Mouse (Mus musculus): ENCODE results near the gene Ldhd. TPM values are rescaled to one million over a fixed set of nuclear protein-coding genes. Genes with fewer than 3 reads are reported as not detected.

Ldhd gene
- polyA plus RNA-seq, 1 experiment from 2014 or later, result 0.45 TPM

DNA sequence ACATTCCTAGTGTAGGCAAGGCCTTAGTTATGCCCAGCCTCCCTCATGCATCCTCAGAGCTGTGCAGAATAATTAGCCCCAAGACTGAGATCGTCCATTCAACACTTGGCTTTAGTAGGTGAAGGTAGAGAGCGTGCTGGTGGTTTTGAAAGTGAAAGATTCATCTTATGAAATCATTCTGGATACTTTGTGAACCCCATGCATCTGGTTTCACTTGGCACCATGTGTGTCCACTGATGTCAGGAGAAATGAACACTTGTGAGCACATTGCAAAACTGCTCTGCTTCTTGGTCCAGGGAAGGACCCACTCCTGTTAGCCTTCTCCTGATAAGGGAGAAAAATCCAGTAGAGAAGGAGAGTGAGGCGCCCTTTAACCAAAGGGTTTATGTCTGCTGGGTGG, 45.2 kb downstream of the Ldhd start:
- 97% methylated on average over 3 of the region's 3 CpGs for WGBS
- Histone ChIP-seq H3K4me3 (replicated peaks; ENCODE audit: low read depth, low read length) (no peak overlapping the region), H3K9ac (replicated peaks; ENCODE audit: low read length) (no peak overlapping the region), H3K27me3 (ENCODE audit: control insufficient read depth, insufficient read depth, low read length) (no peaks in the 10 kb centered on the region), H3K27ac (replicated peaks; ENCODE audit: low read depth, low read length) (no peak overlapping the region), H3K36me3 (ENCODE audit: control insufficient read depth, insufficient read depth, low read length) (no peaks in the 10 kb centered on the region), H3K4me1 (ENCODE audit: control insufficient read depth, insufficient read depth, low read length) (no peaks in the 10 kb centered on the region; the same call in 1 of the 2 replicates), H3K9me3 (ENCODE audit: control insufficient read depth, low read length) (no peaks in the 10 kb centered on the region), H3K4me2 (ENCODE audit: low read length) (no peak overlapping the region)
- DNase-seq, result no peak
- ATAC-seq (ENCODE audit: low FRiP score, low TSS enrichment), result no peak

DNA sequence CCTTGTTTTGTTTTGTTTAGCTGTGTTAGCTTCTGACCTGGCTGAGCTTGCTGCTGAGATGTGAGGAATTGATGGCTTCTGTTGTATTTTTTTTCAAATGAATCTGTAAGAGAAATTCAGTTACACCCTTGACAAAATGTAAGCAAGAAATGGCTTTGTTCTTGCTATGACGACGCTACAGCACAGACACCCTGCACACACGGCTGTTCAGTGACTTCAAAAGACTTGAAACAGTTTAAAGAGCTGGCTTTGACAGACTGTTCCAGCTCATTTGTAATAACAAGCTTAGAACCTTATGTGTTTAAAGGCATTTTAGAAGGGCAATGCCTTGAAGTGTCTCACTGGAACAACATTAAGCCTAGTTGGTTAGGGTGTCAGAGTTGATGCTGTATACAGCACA, 47.8 kb downstream of the Ldhd start:
- Histone ChIP-seq H3K9me3 (ENCODE audit: control insufficient read depth, low read length) (no peaks in the 10 kb centered on the region), H3K27ac (replicated peaks; ENCODE audit: low read depth, low read length) (no peak overlapping the region), H3K4me3 (replicated peaks; ENCODE audit: low read depth, low read length) (no peak overlapping the region), H3K9ac (replicated peaks; ENCODE audit: low read length) (no peak overlapping the region), H3K4me1 (ENCODE audit: control insufficient read depth, insufficient read depth, low read length) (peaks cover 6% of the 10 kb centered on the region), H3K27me3 (ENCODE audit: control insufficient read depth, insufficient read depth, low read length) (no peaks in the 10 kb centered on the region), H3K4me2 (ENCODE audit: low read length) (no peak overlapping the region), H3K36me3 (ENCODE audit: control insufficient read depth, insufficient read depth, low read length) (no peaks in the 10 kb centered on the region)
- no peak for DNase-seq
- WGBS, result 44% methylated on average over 3 of the region's 3 CpGs
- ATAC-seq (ENCODE audit: low FRiP score, low TSS enrichment), result no peak

DNA sequence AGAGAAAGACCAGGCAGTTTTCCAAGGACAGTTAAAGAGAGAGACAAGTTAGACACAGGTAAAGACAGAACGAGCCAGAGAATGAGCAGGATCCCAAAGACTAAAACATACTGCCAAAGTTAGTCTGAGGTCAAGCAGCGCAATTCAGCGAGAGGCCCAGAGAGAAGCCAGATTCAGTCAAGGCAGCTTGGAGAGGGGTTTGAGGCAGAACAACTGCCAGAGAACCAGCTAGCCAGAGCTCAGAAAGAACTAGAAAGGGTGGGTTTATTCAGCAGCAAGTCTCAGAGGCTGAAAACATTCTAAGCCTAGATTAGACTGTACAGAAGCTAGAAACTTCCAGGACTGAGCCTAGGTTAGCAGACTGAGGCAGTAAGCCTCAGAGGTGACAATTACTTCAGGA, 49.9 kb downstream of the Ldhd start:
- DNase-seq, result no peak

DNA sequence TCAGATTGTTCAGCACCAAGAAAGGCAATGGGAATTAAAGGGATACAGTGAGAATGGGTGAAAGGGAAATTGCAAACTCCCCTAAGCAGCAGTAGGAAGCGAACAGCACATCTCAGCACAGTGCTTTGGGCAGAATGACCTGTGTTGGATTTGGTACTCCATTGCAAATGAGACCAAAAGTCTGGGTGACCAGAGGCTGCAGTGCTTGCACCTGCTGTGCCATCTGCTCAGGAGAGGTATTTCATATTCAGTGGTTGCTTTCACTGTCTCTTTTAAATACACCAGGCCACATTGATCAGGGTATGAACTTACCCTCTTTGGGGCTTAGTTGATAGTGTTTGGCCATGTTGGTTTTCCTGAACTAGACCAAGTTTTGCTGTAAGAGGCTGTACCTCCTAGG, 50.9 kb downstream of the Ldhd start:
- Histone ChIP-seq H3K4me3 (replicated peaks; ENCODE audit: low read depth, low read length) (no peak overlapping the region), H3K9ac (replicated peaks; ENCODE audit: low read length) (no peak overlapping the region), H3K4me1 (ENCODE audit: control insufficient read depth, insufficient read depth, low read length) (peaks cover 6% of the 10 kb centered on the region), H3K36me3 (ENCODE audit: control insufficient read depth, insufficient read depth, low read length) (no peaks in the 10 kb centered on the region), H3K9me3 (ENCODE audit: control insufficient read depth, low read length) (no peaks in the 10 kb centered on the region), H3K27me3 (ENCODE audit: control insufficient read depth, insufficient read depth, low read length) (no peaks in the 10 kb centered on the region), H3K27ac (replicated peaks; ENCODE audit: low read depth, low read length) (no peak overlapping the region), H3K4me2 (ENCODE audit: low read length) (no peak overlapping the region)
- WGBS, result 91% methylated on average over 1 of the region's 1 CpGs
- ATAC-seq (ENCODE audit: low FRiP score, low TSS enrichment), result no peak
- no peak for DNase-seq

More for the DNA sequence above, 49.9 kb downstream of the Ldhd start:
- Histone ChIP-seq H3K4me1 (ENCODE audit: control insufficient read depth, insufficient read depth, low read length) (peaks cover 6% of the 10 kb centered on the region), H3K27me3 (ENCODE audit: control insufficient read depth, insufficient read depth, low read length) (no peaks in the 10 kb centered on the region), H3K27ac (replicated peaks; ENCODE audit: low read depth, low read length) (no peak overlapping the region), H3K4me3 (replicated peaks; ENCODE audit: low read depth, low read length) (no peak overlapping the region), H3K36me3 (ENCODE audit: control insufficient read depth, insufficient read depth, low read length) (no peaks in the 10 kb centered on the region), H3K4me2 (ENCODE audit: low read length) (no peak overlapping the region), H3K9me3 (ENCODE audit: control insufficient read depth, low read length) (no peaks in the 10 kb centered on the region), H3K9ac (replicated peaks; ENCODE audit: low read length) (no peak overlapping the region)
- 97% methylated on average over 3 of the region's 3 CpGs for WGBS
- ATAC-seq (ENCODE audit: low FRiP score, low TSS enrichment), result no peak

DNA sequence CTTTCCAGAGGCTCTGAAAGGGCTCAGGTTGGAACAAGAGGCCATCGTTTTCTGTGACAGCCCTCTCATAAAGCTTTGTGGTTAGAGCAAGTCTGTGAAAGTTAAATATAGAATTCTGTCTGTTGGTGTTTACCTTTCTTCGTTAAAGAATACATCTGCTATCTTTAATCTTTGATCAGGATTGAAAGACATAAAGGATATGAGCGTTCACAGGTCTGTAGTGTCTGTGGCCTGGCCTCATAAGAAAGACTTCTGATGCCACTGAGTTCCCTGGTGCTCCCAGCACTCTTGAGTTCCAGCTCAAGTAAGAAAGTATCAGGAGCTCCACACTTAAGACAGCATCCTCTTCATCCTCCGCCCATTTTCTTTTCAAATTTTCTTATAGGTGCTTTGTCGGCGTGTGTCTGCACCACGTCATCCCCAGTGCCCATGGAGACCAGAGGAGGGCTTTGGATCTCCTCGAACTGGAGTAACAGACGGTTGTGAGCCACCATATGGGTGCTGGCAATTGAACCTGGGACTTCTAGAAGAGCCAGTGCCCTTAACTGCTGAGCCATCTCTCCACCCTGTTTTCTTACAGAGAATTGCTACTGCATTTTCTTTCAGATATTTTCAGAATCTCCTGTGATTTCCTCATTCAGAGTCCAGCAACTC, 52.2 kb downstream of the Ldhd start:
- Histone ChIP-seq H3K4me3 (replicated peaks; ENCODE audit: low read depth, low read length) (no peak overlapping the region), H3K27me3 (ENCODE audit: control insufficient read depth, insufficient read depth, low read length) (no peaks in the 10 kb centered on the region), H3K9ac (replicated peaks; ENCODE audit: low read length) (no peak overlapping the region), H3K36me3 (ENCODE audit: control insufficient read depth, insufficient read depth, low read length) (no peaks in the 10 kb centered on the region), H3K4me2 (ENCODE audit: low read length) (no peak overlapping the region), H3K9me3 (ENCODE audit: control insufficient read depth, low read length) (no peaks in the 10 kb centered on the region), H3K27ac (replicated peaks; ENCODE audit: low read depth, low read length) (no peak overlapping the region), H3K4me1 (ENCODE audit: control insufficient read depth, insufficient read depth, low read length) (peaks cover 13% of the 10 kb centered on the region)
- 95% methylated on average over 9 of the region's 9 CpGs for WGBS
- ATAC-seq (ENCODE audit: low FRiP score, low TSS enrichment), result no peak
- DNase-seq, result no peak

DNA sequence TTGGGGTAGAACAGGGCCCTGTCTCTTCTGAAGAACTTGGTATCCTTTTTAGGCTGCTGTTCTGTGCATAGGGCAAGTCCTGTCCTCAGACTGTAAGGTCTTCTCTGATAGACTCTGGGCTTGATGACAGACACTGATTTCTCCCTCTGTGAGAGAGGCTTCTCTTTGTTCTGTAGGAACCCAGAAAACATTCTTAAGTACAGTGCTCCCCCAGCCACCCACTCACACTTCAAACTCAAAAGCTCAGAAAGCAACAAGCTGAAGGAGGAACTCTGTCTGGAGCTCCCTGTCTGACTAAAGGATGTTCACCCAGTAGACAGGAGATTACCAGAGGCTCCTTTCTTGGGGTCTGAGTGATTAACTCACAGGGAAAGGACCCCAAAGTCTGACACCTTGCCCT, 53.7 kb downstream of the Ldhd start:
- no peaks in the 10 kb centered on the region for H3K9me3 ChIP-seq (ENCODE audit: control insufficient read depth, low read length)
- no peak for ATAC-seq (ENCODE audit: low FRiP score, low TSS enrichment)
- H3K4me1 ChIP-seq (ENCODE audit: control insufficient read depth, insufficient read depth, low read length), result peaks cover 26% of the 10 kb centered on the region; the same call in 1 of the 2 replicates
- no peaks in the 10 kb centered on the region for H3K27me3 ChIP-seq (ENCODE audit: control insufficient read depth, insufficient read depth, low read length)
- DNase-seq, result no peak
- H3K27ac ChIP-seq (replicated peaks; ENCODE audit: low read depth, low read length), result no peak overlapping the region
- H3K36me3 ChIP-seq (ENCODE audit: control insufficient read depth, insufficient read depth, low read length), result no peaks in the 10 kb centered on the region
- no peak overlapping the region for H3K4me3 ChIP-seq (replicated peaks; ENCODE audit: low read depth, low read length)
- no peak overlapping the region for H3K9ac ChIP-seq (replicated peaks; ENCODE audit: low read length)
- H3K4me2 ChIP-seq (ENCODE audit: low read length), result no peak overlapping the region

DNA sequence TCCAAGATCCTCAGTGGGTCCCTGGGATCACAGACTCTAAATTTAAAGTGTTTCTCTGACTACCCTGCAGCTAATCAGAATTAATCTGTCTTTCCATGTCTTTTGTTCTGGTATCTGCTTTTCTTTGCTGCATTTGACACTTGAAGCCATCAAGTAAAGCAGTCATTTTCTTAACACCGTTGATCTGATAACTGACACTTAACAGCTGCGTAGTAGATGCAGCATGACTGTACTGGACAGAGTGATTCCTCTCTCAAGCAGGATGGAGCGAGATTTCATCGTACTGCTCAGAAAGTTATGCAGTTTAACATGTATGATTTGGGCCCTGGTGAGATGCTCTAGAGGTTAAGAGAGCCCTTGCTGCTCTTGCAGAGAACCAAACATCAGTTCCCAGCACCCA, 54.7 kb downstream of the Ldhd start:
- DNase-seq, result no peak
- peaks cover 28% of the 10 kb centered on the region; the same call in 1 of the 2 replicates for H3K4me1 ChIP-seq (ENCODE audit: control insufficient read depth, insufficient read depth, low read length)

DNA sequence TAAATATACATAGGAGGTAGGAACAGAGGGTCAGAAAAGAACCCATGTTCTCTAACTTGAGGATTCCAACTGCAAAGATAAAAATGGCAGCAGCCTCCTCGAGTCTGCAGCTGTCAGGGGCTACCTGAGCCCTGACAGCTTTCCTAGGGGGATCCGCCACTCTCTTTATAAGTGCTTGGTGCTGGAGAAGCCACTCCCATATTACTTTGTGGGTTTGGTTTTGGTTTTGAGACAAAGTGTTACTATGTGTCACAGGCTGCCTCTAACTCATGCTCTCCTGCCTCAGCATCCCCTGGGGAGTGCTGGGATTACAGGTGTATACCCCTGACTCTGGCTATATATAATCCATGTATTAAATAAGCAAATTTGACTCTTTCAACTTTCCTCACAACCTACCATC, 56.2 kb downstream of the Ldhd start:
- H3K36me3 ChIP-seq (ENCODE audit: control insufficient read depth, insufficient read depth, low read length), result no peaks in the 10 kb centered on the region
- no peak overlapping the region for H3K27ac ChIP-seq (replicated peaks; ENCODE audit: low read depth, low read length)
- peaks cover 35% of the 10 kb centered on the region; the same call in 1 of the 2 replicates for H3K4me1 ChIP-seq (ENCODE audit: control insufficient read depth, insufficient read depth, low read length)
- ATAC-seq (ENCODE audit: low FRiP score, low TSS enrichment) (no peak), DNase-seq (no peak)
- WGBS, result 84% methylated on average over 2 of the region's 2 CpGs
- no peaks in the 10 kb centered on the region for H3K9me3 ChIP-seq (ENCODE audit: control insufficient read depth, low read length)
- H3K4me3 ChIP-seq (replicated peaks; ENCODE audit: low read depth, low read length), result no peak overlapping the region
- no peaks in the 10 kb centered on the region for H3K27me3 ChIP-seq (ENCODE audit: control insufficient read depth, insufficient read depth, low read length)
- no peak overlapping the region for H3K4me2 ChIP-seq (ENCODE audit: low read length)
- no peak overlapping the region for H3K9ac ChIP-seq (replicated peaks; ENCODE audit: low read length)

More for the DNA sequence above, 54.7 kb downstream of the Ldhd start:
- no peak for ATAC-seq (ENCODE audit: low FRiP score, low TSS enrichment)
- 96% methylated on average over 4 of the region's 4 CpGs for WGBS
- no peaks in the 10 kb centered on the region for H3K27me3 ChIP-seq (ENCODE audit: control insufficient read depth, insufficient read depth, low read length)
- H3K4me2 ChIP-seq (ENCODE audit: low read length), result no peak overlapping the region
- 0 out of 2 replicates have a peak overlapping the region, but pooled peaks have one; percentile 1 for H3K27ac ChIP-seq (replicated peaks; ENCODE audit: low read depth, low read length)
- no peaks in the 10 kb centered on the region for H3K36me3 ChIP-seq (ENCODE audit: control insufficient read depth, insufficient read depth, low read length)
- H3K4me3 ChIP-seq (replicated peaks; ENCODE audit: low read depth, low read length), result no peak overlapping the region
- no peak overlapping the region for H3K9ac ChIP-seq (replicated peaks; ENCODE audit: low read length)
- no peaks in the 10 kb centered on the region for H3K9me3 ChIP-seq (ENCODE audit: control insufficient read depth, low read length)
